Mouse (Mus musculus) kidney, postnatal 0 days (tissue): Measurements from ENCODE around the gene Gramd2. TPM values are rescaled to one million over a fixed set of nuclear protein-coding genes. Genes with fewer than 3 reads are reported as not detected.
A peak's percentile ranks its signal among the peaks of the same experiment; 100 is the strongest.

Source experiments
- ATAC-seq: fragments of 200-750 bp; cut with Nextera tagmentation; replicated peaks from 2 replicates; pipeline ENCODE4 v1.8.0; 2017; ENCODE audit warnings: low read depth, moderate number of reproducible peaks, moderate TSS enrichment, moderate library complexity; ENCODE audit not compliant: low FRiP score
- DNase-seq: peaks from one replicate; pipeline ENCODE4 v3.0.0-alpha.2; 2016; ENCODE audit warnings: low spot score
- H3K27ac ChIP-seq: fragments of 300-500 bp; sonication (generic); 2 replicates; pipeline ENCODE4 v1.5.1; 2014; ENCODE audit warnings: mild to moderate bottlenecking
- H3K27me3 ChIP-seq: fragments of 300-500 bp; sonication (generic); 2 replicates; pipeline ENCODE4 v1.6.1; 2014; ENCODE audit warnings: low read length, mixed read lengths; ENCODE audit not compliant: insufficient read depth
- H3K36me3 ChIP-seq: fragments of 300-500 bp; sonication (generic); 2 replicates; pipeline ENCODE4 v1.6.1; 2014; ENCODE audit warnings: low read length, mixed read lengths; ENCODE audit not compliant: insufficient read depth
- H3K4me1 ChIP-seq: fragments of 300-500 bp; sonication (generic); replicated peaks from 2 replicates; pipeline ENCODE4 v1.6.1; 2014; ENCODE audit warnings: antibody characterized with exemption, low read length, mixed read lengths; ENCODE audit not compliant: insufficient read depth
- H3K4me2 ChIP-seq: fragments of 300-500 bp; sonication (generic); 2 replicates; pipeline ENCODE4 v1.6.1; 2014; ENCODE audit warnings: mild to moderate bottlenecking, low read length, moderate library complexity, mixed read lengths
- H3K4me3 ChIP-seq: fragments of 300-500 bp; sonication (generic); replicated peaks from 2 replicates; pipeline ENCODE4 v1.5.1; 2014; ENCODE audit warnings: low read depth, low read length
- H3K9ac ChIP-seq: fragments of 300-500 bp; sonication (generic); 2 replicates; pipeline ENCODE4 v1.6.1; 2014; ENCODE audit warnings: low read depth, low read length
- H3K9me3 ChIP-seq: fragments of 300-500 bp; sonication (generic); replicated peaks from 2 replicates; pipeline ENCODE4 v1.6.1; 2016; ENCODE audit warnings: low read length, inconsistent platforms, mixed read lengths
- CTCF ChIP-seq: IDR thresholded peaks from 2 replicates; pipeline ENCODE4 v1.5.1; 2016; ENCODE audit warnings: antibody characterized with exemption, low read depth, mild to moderate bottlenecking, moderate library complexity
- WGBS: fragments of 180-500 bp; shearing (Covaris S2); extraction: QIAGEN DNeasy Blood & Tissue Kit; methylation state at CpG from one replicate; pipeline ENCODE4 v1.1.7; 2014; 5-methylcytosine and 5-hydroxymethylcytosine counted together
- polyA plus RNA-seq: library from polyadenylated mRNA; unstranded; fragments of >200 nt; fragmentation: Nextera tagmentation; extraction: Ambion mirVana; gene quantifications from 2 replicates; pipeline ENCODE4 v1.2.1, GENCODE M21; 2015

Gene Gramd2
- polyA plus RNA-seq, 1 experiment from 2014 or later = 1.4 TPM

DNA sequence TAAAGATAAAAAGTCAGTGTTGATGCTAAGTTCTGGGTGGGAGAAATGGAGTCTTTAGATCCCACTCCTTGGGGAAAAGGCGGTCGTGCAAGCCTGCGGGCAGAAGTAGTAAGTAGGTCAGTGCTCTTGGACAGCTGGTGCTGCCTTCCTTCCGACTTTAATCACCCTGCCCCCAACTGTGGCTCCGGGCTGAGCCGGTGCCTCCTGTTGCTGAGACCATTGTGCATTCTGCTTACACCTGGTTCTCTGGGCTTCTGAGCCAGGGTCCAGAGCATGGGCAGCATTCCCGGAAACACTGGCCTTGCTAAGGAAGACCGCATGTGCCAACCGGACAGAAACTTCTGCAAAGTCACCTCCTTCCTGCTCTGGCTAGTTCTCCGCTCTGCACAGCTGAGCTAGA, 19.5 kb upstream of the Gramd2 start:
- TF ChIP-seq CTCF = no peak
- H3K27me3 ChIP-seq = no peaks in the 10 kb centered on the region
- peaks cover 43% of the 10 kb centered on the region for H3K4me1 ChIP-seq
- ATAC-seq (no peak), DNase-seq (no peak)
- no peak overlapping the region for H3K9ac ChIP-seq
- peak overlapping the region; percentile 14; the same call in 1 of the 2 replicates for H3K4me2 ChIP-seq
- H3K36me3 ChIP-seq = peaks cover 15% of the 10 kb centered on the region; the same call in 1 of the 2 replicates
- WGBS = 44% methylated on average over 10 of the region's 10 CpGs
- H3K27ac ChIP-seq = peak overlapping the region; percentile 32; the same call in 1 of the 2 replicates
- H3K9me3 ChIP-seq = no peaks in the 10 kb centered on the region
- no peak overlapping the region for H3K4me3 ChIP-seq

DNA sequence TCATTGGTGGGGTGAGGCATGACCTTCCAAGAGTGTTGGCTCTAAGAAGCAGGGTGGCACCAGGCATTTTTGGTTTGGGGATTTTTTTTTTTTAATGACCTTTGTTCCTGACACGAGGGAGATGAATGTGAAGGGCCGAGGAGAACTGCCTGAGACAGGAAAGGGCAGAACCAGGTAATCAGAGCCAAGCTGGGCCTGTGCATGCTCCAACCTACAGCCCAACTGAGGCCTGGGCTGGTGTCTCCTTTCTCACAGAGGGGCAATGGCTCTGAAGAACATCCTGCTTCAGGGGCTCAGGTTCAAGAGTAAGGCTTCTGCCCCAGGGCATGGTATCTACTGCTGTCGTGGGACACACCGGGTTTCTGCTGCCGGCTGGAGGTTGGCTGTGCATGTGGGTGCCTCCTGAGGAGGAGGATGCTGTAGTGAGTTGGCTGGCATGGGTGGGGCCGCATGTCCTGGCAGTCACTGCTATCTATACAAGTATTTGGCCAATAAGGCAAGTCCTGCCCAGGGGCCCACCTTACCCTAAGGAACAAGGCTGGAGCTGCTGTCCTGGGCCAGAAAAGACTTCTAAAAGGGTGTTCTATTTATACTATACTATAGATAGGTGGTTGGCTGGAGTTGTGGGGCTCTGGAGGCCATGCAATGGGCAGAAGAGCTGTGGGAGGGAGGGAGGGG, 18.5 kb upstream of the Gramd2 start:
- WGBS = 53% methylated on average over 6 of the region's 6 CpGs
- DNase-seq (no peak), ATAC-seq (no peak)
- H3K4me2 ChIP-seq = peak overlapping the region; percentile 9; the same call in 1 of the 2 replicates
- no peak overlapping the region for H3K4me3 ChIP-seq
- H3K9me3 ChIP-seq = no peaks in the 10 kb centered on the region
- 0 out of 2 replicates have a peak overlapping the region, but pooled peaks have one; percentile 32 for H3K27ac ChIP-seq
- H3K9ac ChIP-seq = no peak overlapping the region
- H3K4me1 ChIP-seq = peaks cover 43% of the 10 kb centered on the region
- no peaks in the 10 kb centered on the region for H3K27me3 ChIP-seq
- TF ChIP-seq CTCF = no peak
- H3K36me3 ChIP-seq = peaks cover 25% of the 10 kb centered on the region

DNA sequence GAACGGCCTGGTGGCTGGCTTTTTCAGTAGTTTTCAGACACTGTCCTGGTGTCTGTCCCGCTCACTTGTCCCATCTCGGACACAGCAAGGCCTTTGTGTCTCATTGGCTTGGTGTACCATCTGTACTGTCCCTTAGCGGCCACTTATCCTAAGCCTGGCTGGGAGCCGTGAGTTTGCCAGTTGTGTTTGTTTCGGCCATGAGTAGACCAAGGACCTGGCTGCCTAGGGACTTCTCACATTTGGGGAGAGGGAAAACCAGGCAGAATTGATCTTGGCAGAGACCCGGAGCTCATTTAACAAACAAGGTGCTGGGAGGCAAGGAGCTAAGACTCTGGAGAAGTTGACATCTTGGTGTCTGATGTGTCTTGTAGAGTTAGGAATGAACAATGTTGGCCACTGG, 16.7 kb upstream of the Gramd2 start:
- Histone ChIP-seq H3K36me3 (peaks cover 42% of the 10 kb centered on the region), H3K4me2 (no peak overlapping the region), H3K4me3 (no peak overlapping the region), H3K9ac (no peak overlapping the region), H3K27ac (no peak overlapping the region), H3K9me3 (no peaks in the 10 kb centered on the region), H3K4me1 (peaks cover 37% of the 10 kb centered on the region), H3K27me3 (no peaks in the 10 kb centered on the region)
- 86% methylated on average over 7 of the region's 7 CpGs for WGBS
- DNase-seq (no peak), ATAC-seq (no peak)
- TF ChIP-seq CTCF = no peak

DNA sequence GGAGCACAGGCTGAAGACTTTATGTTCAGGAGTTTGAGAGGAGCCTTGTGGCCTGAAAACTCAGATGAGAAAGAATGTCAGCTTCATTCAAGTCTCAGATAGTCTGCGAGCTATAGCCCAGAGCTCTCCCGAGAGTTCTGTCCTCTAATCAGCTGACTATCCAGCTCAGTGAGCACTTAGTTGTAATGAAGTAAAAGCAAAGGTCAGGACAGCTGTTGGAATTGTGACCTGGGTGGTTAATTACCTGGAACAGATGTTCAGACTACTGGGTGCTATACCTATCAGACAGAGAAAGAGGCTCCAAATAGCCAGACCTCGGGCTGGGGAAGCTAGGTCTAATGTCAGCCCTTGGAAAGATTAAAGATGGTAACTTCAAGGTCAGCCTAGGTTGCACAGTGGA, 16.0 kb upstream of the Gramd2 start:
- H3K36me3 ChIP-seq = peaks cover 49% of the 10 kb centered on the region

DNA sequence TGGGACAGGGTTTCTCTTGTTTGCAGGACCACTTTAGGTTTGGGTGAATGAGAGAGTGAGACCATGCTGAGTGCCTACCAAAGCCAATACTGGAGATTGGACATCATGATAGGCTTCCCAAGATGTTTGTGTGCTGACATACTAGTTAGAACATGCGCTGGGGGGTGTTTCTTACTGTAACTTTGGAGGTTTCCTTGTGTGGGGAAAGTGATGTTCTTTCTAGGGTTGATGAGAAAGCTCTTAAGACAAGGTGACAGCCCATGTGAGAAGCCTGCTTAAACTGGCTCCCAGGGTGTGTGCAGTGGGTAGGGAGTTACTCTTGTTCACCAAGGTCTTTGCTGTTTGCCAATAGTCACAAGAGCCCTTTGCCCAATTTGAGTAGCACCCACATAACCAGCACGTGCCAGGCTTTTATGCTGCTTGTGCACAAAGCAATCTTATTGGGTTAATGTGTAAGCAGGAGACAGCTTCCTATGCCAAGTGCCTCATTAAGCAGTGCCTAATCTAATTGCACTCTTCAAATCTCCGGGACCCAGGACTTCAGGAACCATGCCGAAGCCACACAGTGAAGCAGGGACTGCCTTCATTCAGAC, 15.2 kb upstream of the Gramd2 start:
- no peak overlapping the region for H3K27ac ChIP-seq
- TF ChIP-seq CTCF = no peak
- no peaks in the 10 kb centered on the region for H3K27me3 ChIP-seq
- H3K36me3 ChIP-seq = peaks cover 54% of the 10 kb centered on the region
- H3K4me2 ChIP-seq = no peak overlapping the region
- ATAC-seq = no peak
- DNase-seq = no peak
- H3K9me3 ChIP-seq = no peaks in the 10 kb centered on the region
- no peak overlapping the region for H3K9ac ChIP-seq
- WGBS = 67% methylated on average over 4 of the region's 4 CpGs
- peaks cover 25% of the 10 kb centered on the region; the same call in 1 of the 2 replicates for H3K4me1 ChIP-seq
- no peak overlapping the region for H3K4me3 ChIP-seq

More for the DNA sequence above, 16.0 kb upstream of the Gramd2 start:
- peak; percentile 36; the same call in 1 of the 2 replicates for ATAC-seq
- H3K4me3 ChIP-seq = no peak overlapping the region
- no peak overlapping the region for H3K27ac ChIP-seq
- WGBS = 28% methylated on average over 3 of the region's 3 CpGs
- TF ChIP-seq CTCF = no peak
- no peaks in the 10 kb centered on the region for H3K9me3 ChIP-seq
- no peaks in the 10 kb centered on the region for H3K27me3 ChIP-seq
- no peak overlapping the region for H3K4me2 ChIP-seq
- no peak overlapping the region for H3K9ac ChIP-seq
- H3K4me1 ChIP-seq = peaks cover 30% of the 10 kb centered on the region
- peak; percentile 31 for DNase-seq

DNA sequence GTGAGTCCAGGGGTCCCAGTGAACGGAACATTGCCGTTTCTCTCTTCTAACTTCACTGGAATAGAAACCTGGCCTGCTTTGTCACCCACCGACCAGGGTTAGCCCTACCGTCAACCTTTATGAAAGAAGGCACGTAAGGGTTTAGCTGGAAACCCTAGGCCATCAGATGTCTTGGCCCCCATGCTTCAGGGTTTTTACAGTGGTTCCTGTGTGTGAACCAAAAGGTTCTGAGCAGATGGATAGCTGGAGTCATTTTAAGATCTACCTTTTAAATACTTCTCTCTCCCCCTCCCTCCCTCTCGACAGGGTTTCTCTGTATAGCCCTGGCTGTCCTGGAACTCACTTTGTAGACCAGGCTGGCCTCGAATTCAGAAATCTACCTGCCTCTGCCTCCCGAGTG, 13.9 kb upstream of the Gramd2 start:
- DNase-seq (no peak), ATAC-seq (no peak)
- peaks cover 59% of the 10 kb centered on the region for H3K36me3 ChIP-seq
- WGBS = 93% methylated on average over 8 of the region's 8 CpGs
- H3K4me3 ChIP-seq = no peak overlapping the region
- no peak overlapping the region for H3K27ac ChIP-seq
- peaks cover 15% of the 10 kb centered on the region; the same call in 1 of the 2 replicates for H3K4me1 ChIP-seq
- no peaks in the 10 kb centered on the region for H3K27me3 ChIP-seq
- no peaks in the 10 kb centered on the region for H3K9me3 ChIP-seq
- H3K9ac ChIP-seq = no peak overlapping the region
- no peak overlapping the region for H3K4me2 ChIP-seq
- TF ChIP-seq CTCF = no peak
